Mouse (Mus musculus): Measurements from ENCODE around the gene Prrg1.

GRCm38 (mm10) chrX:78563451-78563850 is 20.2 kb downstream of the Prrg1 start:
- TF ChIP-seq CTCF (conservative IDR thresholded peaks at IDR 0.05; ENCODE audit: low read length) (no peak), POU5F1 (IDR thresholded peaks at IDR 0.05; ENCODE audit: borderline replicate concordance, low read length) (no peak)

Data from E14TG2a.4 (cell line).